Mouse (Mus musculus) forebrain, embryonic 14.5 days (tissue): ENCODE measurements around the gene Capn11. TPM values are rescaled to one million over a fixed set of nuclear protein-coding genes. Genes with fewer than 3 reads are reported as not detected.

Experiments used
- ATAC-seq: fragments of 200-750 bp; cut with Nextera tagmentation; 2 replicates; pipeline ENCODE4 v1.8.0; 2017; ENCODE audit warnings: mild to moderate bottlenecking, moderate library complexity
- DNase-seq: peaks from one replicate; pipeline ENCODE4 v3.0.0-alpha.2; 2015; ENCODE audit warnings: low spot score
- H3K27ac ChIP-seq: fragments of 300-500 bp; sonication (generic); 2 replicates; pipeline ENCODE4 v1.5.1; 2014; ENCODE audit warnings: low read depth, mild to moderate bottlenecking, control low read depth, low read length, moderate library complexity
- H3K27me3 ChIP-seq: fragments of 300-500 bp; sonication (generic); replicated peaks from 2 replicates; pipeline ENCODE4 v1.6.1; 2014; ENCODE audit warnings: low read length, control low read depth, mixed read lengths; ENCODE audit not compliant: control insufficient read depth, insufficient read depth
- H3K36me3 ChIP-seq: fragments of 300-500 bp; sonication (generic); 2 replicates; pipeline ENCODE4 v1.6.1; 2014; ENCODE audit warnings: low read length, control low read depth; ENCODE audit not compliant: control insufficient read depth, insufficient read depth
- H3K4me1 ChIP-seq: fragments of 300-500 bp; sonication (generic); 2 replicates; pipeline ENCODE4 v1.6.1; 2014; ENCODE audit warnings: antibody characterized with exemption, low read length, control low read depth; ENCODE audit not compliant: control insufficient read depth, insufficient read depth
- H3K4me2 ChIP-seq: fragments of 300-500 bp; sonication (generic); 2 replicates; pipeline ENCODE4 v1.6.1; 2014; ENCODE audit warnings: mild to moderate bottlenecking, control low read depth, low read length
- H3K4me3 ChIP-seq: fragments of 300-500 bp; sonication (generic); 2 replicates; pipeline ENCODE4 v1.5.1; 2014; ENCODE audit warnings: low read depth, low read length, control low read depth
- H3K9ac ChIP-seq: fragments of 300-500 bp; sonication (generic); 2 replicates; pipeline ENCODE4 v1.6.1; 2014; ENCODE audit warnings: mild to moderate bottlenecking, low read length, control low read depth, moderate library complexity
- H3K9me3 ChIP-seq: fragments of 300-500 bp; sonication (generic); replicated peaks from 2 replicates; pipeline ENCODE4 v1.6.1; 2016; ENCODE audit warnings: low read length, control low read depth, mixed read lengths; ENCODE audit not compliant: control insufficient read depth
- WGBS: fragments of 180-500 bp; shearing (Covaris S2); extraction: QIAGEN DNeasy Blood & Tissue Kit; methylation state at CpG from one replicate; pipeline ENCODE4 v1.1.7; 2014; 5-methylcytosine and 5-hydroxymethylcytosine counted together
- polyA plus RNA-seq: library from polyadenylated mRNA; unstranded; fragments of >200 nt; fragmentation: Nextera tagmentation; extraction: Ambion mirVana; gene quantifications from 2 replicates; pipeline ENCODE4 v1.2.1, GENCODE M21; 2014

Gene Capn11
- polyA plus RNA-seq, 1 experiment from 2014 or later: 0.61 TPM

GRCm38 (mm10) chr17:45642701-45643100, 16.4 kb downstream of the Capn11 start:
- H3K4me2 ChIP-seq: no peak overlapping the region
- H3K4me1 ChIP-seq: no peaks in the 10 kb centered on the region
- ATAC-seq (peak; percentile 34; the same call in 1 of the 2 replicates), DNase-seq (peak; percentile 79)
- H3K4me3 ChIP-seq: no peak overlapping the region
- 23% methylated on average over 12 of the region's 12 CpGs for WGBS
- no peak overlapping the region for H3K27ac ChIP-seq
- H3K9me3 ChIP-seq: no peaks in the 10 kb centered on the region
- H3K27me3 ChIP-seq: no peaks in the 10 kb centered on the region
- no peaks in the 10 kb centered on the region for H3K36me3 ChIP-seq
- no peak overlapping the region; the same call in 1 of the 2 replicates for H3K9ac ChIP-seq

DNA sequence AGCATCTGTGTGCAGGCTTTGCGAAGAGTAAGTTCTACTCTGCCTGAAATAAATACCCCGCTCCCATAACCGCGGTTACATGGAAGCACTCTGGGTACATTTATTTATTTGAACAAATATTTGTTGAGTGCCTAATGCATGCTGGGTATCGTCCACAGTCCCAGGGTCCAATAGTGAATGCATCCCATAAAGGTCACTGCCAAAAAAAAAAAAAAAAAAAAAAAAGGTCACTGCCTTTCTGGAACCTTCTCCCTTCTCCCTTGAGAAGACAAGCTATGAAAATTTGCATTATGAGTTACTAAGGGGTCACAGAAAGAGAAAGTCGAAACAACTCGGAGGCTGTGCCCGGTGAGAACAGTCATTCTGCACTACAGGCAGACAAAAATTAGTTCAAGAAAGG, 17.1 kb downstream of the Capn11 start:
- no peaks in the 10 kb centered on the region for H3K4me1 ChIP-seq
- H3K27me3 ChIP-seq: no peaks in the 10 kb centered on the region
- H3K4me3 ChIP-seq: no peak overlapping the region
- H3K27ac ChIP-seq: no peak overlapping the region
- no peak overlapping the region for H3K9ac ChIP-seq
- no peak for ATAC-seq
- no peak for DNase-seq
- H3K4me2 ChIP-seq: no peak overlapping the region
- 90% methylated on average over 8 of the region's 8 CpGs for WGBS
- no peaks in the 10 kb centered on the region for H3K36me3 ChIP-seq
- no peaks in the 10 kb centered on the region for H3K9me3 ChIP-seq

- WGBS: 80% methylated on average over 16 of the region's 16 CpGs
These were observed 20.4 kb downstream of the Capn11 start for GRCm38 (mm10) chr17:45638596-45639295.

GRCm38 (mm10) chr17:45634033-45634432, 25.1 kb downstream of the Capn11 start:
- WGBS: 79% methylated on average over 5 of the region's 5 CpGs
- H3K4me1 ChIP-seq: 0 out of 2 replicates have a peak, but pooled peaks cover 7% of the 10 kb centered on the region
- no peak overlapping the region for H3K9ac ChIP-seq
- DNase-seq: no peak
- H3K27ac ChIP-seq: no peak overlapping the region
- no peak for ATAC-seq
- no peak overlapping the region for H3K4me3 ChIP-seq
- H3K27me3 ChIP-seq: no peaks in the 10 kb centered on the region
- H3K4me2 ChIP-seq: no peak overlapping the region
- no peaks in the 10 kb centered on the region for H3K9me3 ChIP-seq
- H3K36me3 ChIP-seq: no peaks in the 10 kb centered on the region

More at GRCm38 (mm10) chr17:45638596-45639295, 20.4 kb downstream of the Capn11 start:
- H3K9ac ChIP-seq: no peak overlapping the region
- no peaks in the 10 kb centered on the region for H3K27me3 ChIP-seq
- no peak overlapping the region for H3K27ac ChIP-seq
- H3K4me2 ChIP-seq: no peak overlapping the region
- H3K4me1 ChIP-seq: no peaks in the 10 kb centered on the region
- no peak for DNase-seq
- no peak overlapping the region for H3K4me3 ChIP-seq
- ATAC-seq: no peak
- H3K9me3 ChIP-seq: no peaks in the 10 kb centered on the region
- no peaks in the 10 kb centered on the region for H3K36me3 ChIP-seq

GRCm38 (mm10) chr17:45631940-45632339, 27.2 kb downstream of the Capn11 start:
- WGBS: 74% methylated on average over 6 of the region's 6 CpGs
- no peak for ATAC-seq

DNA sequence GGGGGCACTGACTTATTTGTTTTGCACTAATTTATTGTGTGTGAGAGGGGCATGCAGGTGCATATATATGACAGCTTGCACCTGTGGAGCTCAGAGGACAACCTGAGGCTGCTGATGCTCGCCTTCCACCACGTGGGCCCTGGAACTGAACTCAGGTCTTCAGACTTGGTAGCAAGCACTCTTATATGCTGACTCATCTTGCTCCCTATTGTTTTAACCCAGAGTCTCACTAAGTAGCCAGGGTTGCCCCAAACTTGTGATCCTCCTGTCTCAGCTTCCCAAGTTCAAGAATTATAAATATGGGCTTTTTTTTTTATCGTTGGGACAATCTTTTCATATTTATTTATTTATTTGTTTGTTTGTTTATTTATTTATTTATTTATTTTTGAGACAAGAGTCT, 28.1 kb downstream of the Capn11 start:
- H3K4me3 ChIP-seq: no peak overlapping the region
- peak overlapping the region; percentile 70 for H3K4me2 ChIP-seq
- ATAC-seq: 0 out of 2 replicates have a peak, but pooled peaks have one; percentile 3
- no peak overlapping the region for H3K9ac ChIP-seq
- no peaks in the 10 kb centered on the region for H3K9me3 ChIP-seq
- H3K27ac ChIP-seq: no peak overlapping the region
- WGBS: 63% methylated on average over 3 of the region's 3 CpGs
- H3K4me1 ChIP-seq: 0 out of 2 replicates have a peak, but pooled peaks cover 7% of the 10 kb centered on the region
- no peak for DNase-seq
- H3K27me3 ChIP-seq: no peaks in the 10 kb centered on the region; the same call in 1 of the 2 replicates
- no peaks in the 10 kb centered on the region for H3K36me3 ChIP-seq

More at GRCm38 (mm10) chr17:45631940-45632339, 27.2 kb downstream of the Capn11 start:
- Histone ChIP-seq H3K27ac (no peak overlapping the region), H3K9me3 (no peaks in the 10 kb centered on the region), H3K4me2 (no peak overlapping the region), H3K4me3 (no peak overlapping the region), H3K36me3 (no peaks in the 10 kb centered on the region), H3K4me1 (0 out of 2 replicates have a peak, but pooled peaks cover 7% of the 10 kb centered on the region), H3K9ac (no peak overlapping the region), H3K27me3 (no peaks in the 10 kb centered on the region)
- no peak for DNase-seq

DNA sequence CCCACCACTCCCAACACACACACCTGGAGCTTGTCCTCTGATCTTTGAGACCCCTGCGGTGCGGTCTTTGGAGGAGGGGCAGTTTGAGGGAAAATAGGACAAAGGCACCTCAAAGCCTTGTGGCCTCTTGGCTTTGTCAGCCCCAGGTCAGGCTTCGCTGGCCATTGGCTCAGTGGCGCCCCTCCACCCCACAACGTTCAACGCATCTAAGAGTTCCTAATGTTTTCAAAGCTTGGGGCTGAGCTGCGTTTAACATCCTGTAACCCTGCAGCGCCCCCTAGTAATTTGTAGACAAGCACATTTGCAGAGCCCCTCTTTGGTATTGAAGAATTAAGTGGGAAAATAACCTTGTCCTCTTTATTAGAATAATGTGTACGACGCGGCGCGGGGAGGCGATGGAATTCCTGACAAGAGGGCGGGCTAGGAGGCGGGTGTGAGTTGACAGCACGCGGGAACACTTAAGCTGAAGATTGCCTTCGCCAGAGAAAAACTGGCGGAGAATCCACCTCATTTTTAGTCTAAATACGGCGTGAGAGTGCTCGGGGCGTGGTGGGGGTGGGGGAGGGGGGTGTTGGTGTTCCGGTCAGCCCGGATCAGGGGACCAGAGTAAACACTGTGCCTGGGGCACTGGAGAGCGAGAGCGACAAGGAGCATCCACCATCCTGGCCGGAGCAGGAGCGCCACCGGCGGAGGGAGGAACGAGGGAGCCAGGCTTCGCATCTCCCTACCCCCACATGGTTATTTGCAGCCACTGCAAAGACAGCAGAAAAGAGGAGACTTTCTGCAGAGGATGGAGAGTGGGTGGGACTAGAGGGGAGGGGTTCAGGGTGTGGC, 29.0 kb downstream of the Capn11 start:
- Histone ChIP-seq H3K9ac (peak overlapping the region; percentile 66), H3K36me3 (no peaks in the 10 kb centered on the region), H3K4me1 (0 out of 2 replicates have a peak, but pooled peaks cover 7% of the 10 kb centered on the region), H3K27ac (peak overlapping the region; percentile 70; the same call in 1 of the 2 replicates), H3K27me3 (no peaks in the 10 kb centered on the region; the same call in 1 of the 2 replicates), H3K4me2 (peak overlapping the region; percentile 70), H3K9me3 (no peaks in the 10 kb centered on the region), H3K4me3 (peak overlapping the region; percentile 35)
- peak; percentile 77 for ATAC-seq
- 2% methylated on average over 34 of the region's 34 CpGs for WGBS
- DNase-seq: peak; percentile 85

- 71% methylated on average over 13 of the region's 13 CpGs for whole genome bisulfite sequencing
- ATAC-seq: peak; percentile 5; the same call in 1 of the 2 replicates
- H3K4me2 ChIP-seq: peak overlapping the region; percentile 70
These were observed 30.0 kb downstream of the Capn11 start for GRCm38 (mm10) chr17:45628885-45629855.

More at GRCm38 (mm10) chr17:45628885-45629855, 30.0 kb downstream of the Capn11 start:
- Histone ChIP-seq H3K4me1 (0 out of 2 replicates have a peak, but pooled peaks cover 7% of the 10 kb centered on the region), H3K36me3 (no peaks in the 10 kb centered on the region), H3K4me3 (no peak overlapping the region; the same call in 1 of the 2 replicates), H3K9ac (peak overlapping the region; percentile 66; the same call in 1 of the 2 replicates), H3K9me3 (no peaks in the 10 kb centered on the region), H3K27ac (no peak overlapping the region), H3K27me3 (no peaks in the 10 kb centered on the region; the same call in 1 of the 2 replicates)
- no peak for DNase-seq
